ENCODE assay signal across 26 mouse cellular contexts in the genomic region with DNA sequence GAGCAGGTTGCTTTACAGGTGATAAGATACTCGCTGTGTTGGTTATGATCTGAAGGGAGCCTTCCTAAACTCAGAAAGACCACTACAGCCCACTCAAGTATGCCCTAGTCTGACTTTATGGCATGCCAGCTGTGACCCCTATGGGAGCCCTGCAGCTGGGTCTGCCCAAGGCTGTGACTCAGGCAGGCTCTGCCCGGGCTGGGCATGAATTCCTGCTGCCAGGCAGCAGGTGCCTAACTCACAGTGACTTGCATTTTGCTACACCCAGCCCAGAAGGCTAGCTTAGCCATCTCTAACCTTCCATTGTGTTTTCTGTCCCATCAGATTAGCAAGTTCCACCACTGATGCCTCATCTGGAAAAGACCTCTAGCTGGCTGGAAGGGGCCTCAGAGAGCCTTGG. TPM values are rescaled to one million over a fixed set of nuclear protein-coding genes. Genes with fewer than 3 reads are reported as not detected.
DNase-seq lines count a peak whose midpoint lies in the region; TF ChIP-seq lines count a peak whose summit lies in the region.
"Had no signal": no experiment of that assay in that cellular context is flagged by ENCODE, and none has a peak within 500 bp of the region (broad histone marks: within the 10 kb centered on the region; RNA-seq: fewer than 3 reads in every experiment).

No protein-coding gene starts in this region.

- H3K27me3 ChIP-seq in C2C12 (ENCODE audit: control insufficient read depth, insufficient read depth, insufficient read length) (no peaks in the 10 kb centered on the region), myocyte (ENCODE audit: control insufficient read depth, insufficient read depth, insufficient read length) (no peaks in the 10 kb centered on the region)
- H3K27me3 ChIP-seq: embryonic facial prominence, embryonic 13.5 days; embryonic facial prominence, embryonic 15.5 days had no signal

- TF ChIP-seq CTCF in C2C12 (IDR thresholded peaks at IDR 0.05; ENCODE audit: control insufficient read depth, insufficient read depth, insufficient read length): no peak

- H3K79me3 ChIP-seq in C2C12 (ENCODE audit: low read depth): no peaks in the 10 kb centered on the region

- H3ac ChIP-seq in C2C12 (ENCODE audit: control insufficient read depth, insufficient read length, low read depth): no peak overlapping the region
- H3ac ChIP-seq in myocyte (ENCODE audit: control insufficient read depth, insufficient read length): no peak overlapping the region

- H3K79me2 ChIP-seq in C2C12 (ENCODE audit: control insufficient read depth, insufficient read depth): no peaks in the 10 kb centered on the region
- H3K79me2 ChIP-seq in myocyte (ENCODE audit: control insufficient read depth, insufficient read depth): no peaks in the 10 kb centered on the region

- H3K4me3 ChIP-seq in C2C12 (ENCODE audit: insufficient read depth, poor library complexity, severe bottlenecking): no peak overlapping the region
- H3K4me3 ChIP-seq in myocyte: no peak overlapping the region
- H3K4me3 ChIP-seq: embryonic facial prominence, embryonic 13.5 days; embryonic facial prominence, embryonic 15.5 days; erythroblast, embryonic 14.5 days; forebrain, embryonic 10.5 days; forebrain, embryonic 12.5 days had no signal

- DNase-seq in retina, embryonic 14.5 days (ENCODE audit: low spot score): peak; percentile 11
- no peak for DNase-seq in retina, postnatal 1 day
- DNase-seq in frontal cortex, postnatal 25 days (ENCODE audit: low spot score in 2 of 2): no peak
- no peak for DNase-seq in spleen, postnatal 4 days (ENCODE audit: low spot score in 2 of 2)
- no peak for DNase-seq in cerebellum, postnatal 10 days
- DNase-seq: adrenal gland, adult 8-10 months; adrenal gland, postnatal 14 days; adrenal gland, postnatal 36 days; B cell, adult 2 months; cerebellum, adult 11-12 months; cerebellum, adult 2 months; cerebellum, adult 9-10 months; cerebellum, postnatal 14 days; cerebellum, postnatal 36 days; embryo, embryonic 11 days had no signal

- no peak for TF ChIP-seq POLR2A in myocyte (IDR thresholded peaks at IDR 0.05; ENCODE audit: insufficient read length, low read depth)

- no peaks in the 10 kb centered on the region for H3K36me3 ChIP-seq in C2C12 (ENCODE audit: control insufficient read depth, insufficient read depth)
- H3K36me3 ChIP-seq in myocyte (ENCODE audit: control insufficient read depth, insufficient read depth): no peaks in the 10 kb centered on the region
- H3K36me3 ChIP-seq: embryonic facial prominence, embryonic 13.5 days; embryonic facial prominence, embryonic 15.5 days; forebrain, embryonic 10.5 days; forebrain, embryonic 12.5 days had no signal

- no peak overlapping the region for H3K4me2 ChIP-seq in myocyte (ENCODE audit: low read depth)
- H3K4me2 ChIP-seq: embryonic facial prominence, embryonic 13.5 days; embryonic facial prominence, embryonic 15.5 days; forebrain, embryonic 12.5 days had no signal

TF ChIP-seq in C2C12, 6 proteins besides CTCF, POLR2A, EP300 and RAD21:
- TF ChIP-seq MYOG (IDR thresholded peaks at IDR 0.05; ENCODE audit: control insufficient read depth, extremely low read depth, insufficient read length) (no peak), FOSL1 (IDR thresholded peaks at IDR 0.05; ENCODE audit: insufficient read depth, low read length, poor library complexity, severe bottlenecking) (no peak), MYOD1 (IDR thresholded peaks at IDR 0.05; ENCODE audit: control insufficient read depth, insufficient read length, low read depth) (peak; percentile 22)

TF ChIP-seq in myocyte, 11 proteins besides CTCF, POLR2A, EP300 and RAD21:
- TF ChIP-seq TCF3 (IDR thresholded peaks at IDR 0.05; ENCODE audit: insufficient read length, low read depth) (no peak), USF1 (IDR thresholded peaks at IDR 0.05; ENCODE audit: low read depth) (no peak), MYOD1 (IDR thresholded peaks at IDR 0.05; ENCODE audit: control insufficient read depth in 1 of 3, insufficient read length in 2 of 3, low read depth in 2 of 3) (peak in 2 of 3 experiments; percentile 12 to 72), MYOG (IDR thresholded peaks at IDR 0.05; ENCODE audit: control insufficient read depth in 1 of 3, insufficient read depth in 1 of 3, insufficient read length in 2 of 3, low read depth in 2 of 3) (peak in 2 of 3 experiments; percentile 20 to 64), E2F4 (IDR thresholded peaks at IDR 0.05; ENCODE audit: insufficient read depth) (no peak)
TF ChIP-seq in myocyte: peak in this region for 2.

RNA-seq across cellular contexts. Expression of a gene that starts 4.5 kb away (rescaled TPM):
- polyA plus RNA-seq in C2C12 (2012; fragmentation: generic; extraction: Trizol) (19.7 TPM), myocyte (2012; fragmentation: generic; extraction: Trizol) (4.2 TPM)
- polyA plus RNA-seq: activated CD4-positive, CD25-positive, alpha-beta regulatory T cell, adult 4 months; embryonic facial prominence, embryonic 11.5 days; erythroblast, embryonic 14.5 days; forebrain, embryonic 10.5 days; forebrain, embryonic 12.5 days; forebrain, embryonic 14.5 days; Patski had no signal

RNA-seq across cellular contexts. Expression of a gene that starts 28.0 kb away (rescaled TPM):
- polyA plus RNA-seq in C2C12 (2012; fragmentation: generic; extraction: Trizol) (42.6 TPM), myocyte (2012; fragmentation: generic; extraction: Trizol) (58.8 TPM)
